Mouse (Mus musculus) G1E-ER4 (cell line): ENCODE measurements around the gene Mycbp2. TPM values are rescaled to one million over a fixed set of nuclear protein-coding genes. Genes with fewer than 3 reads are reported as not detected.

Experiments used
- GATA1 ChIP-seq: IDR thresholded peaks from one replicate; pipeline ENCODE4 v1.8.0; 2012; ENCODE audit warnings: low read length, inconsistent platforms
- polyA plus RNA-seq: library from polyadenylated mRNA; stranded (reverse); fragments of >175 nt; gene quantifications from 2 replicates; pipeline ENCODE4 v1.2.3, GENCODE M21; 2012

The Mycbp2 gene
- 7.0 and 14.0 TPM in 2 replicates for polyA plus RNA-seq

DNA sequence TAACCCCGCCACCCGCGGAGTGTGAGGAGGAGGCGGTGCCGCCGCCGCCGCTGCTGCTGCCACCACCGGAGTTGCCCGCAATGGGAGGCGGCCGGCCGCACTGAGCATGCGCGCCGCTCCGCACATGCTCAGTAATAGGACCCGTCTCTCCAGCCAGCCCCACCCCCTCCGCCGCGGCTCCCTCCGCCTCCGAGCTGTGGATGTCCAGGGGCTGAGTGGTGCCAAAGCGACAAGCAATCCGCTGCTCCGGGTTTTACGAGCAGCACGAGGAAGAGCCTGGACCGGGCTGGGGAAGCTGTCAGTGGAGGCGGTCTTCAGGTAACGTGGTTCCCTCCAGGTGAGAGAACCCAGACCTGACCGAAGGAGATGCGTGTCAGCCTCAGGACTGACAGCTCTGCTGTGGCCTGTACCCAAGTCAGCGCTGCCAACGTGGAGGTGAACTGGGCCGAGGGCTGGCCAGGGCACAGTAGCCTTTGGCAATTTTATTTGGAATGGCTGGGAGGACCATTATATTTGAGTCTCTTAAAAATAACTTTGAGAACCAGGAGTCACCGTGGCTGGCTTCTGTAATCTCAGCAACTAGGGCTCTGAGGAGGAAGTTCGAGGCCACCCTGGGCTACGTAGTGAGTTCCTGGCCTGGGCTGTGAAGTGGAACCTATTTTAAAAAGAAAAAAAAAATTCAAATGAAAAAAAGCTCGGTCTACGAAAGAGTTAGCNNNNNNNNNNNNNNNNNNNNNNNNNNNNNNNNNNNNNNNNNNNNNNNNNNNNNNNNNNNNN, at the start of gene Mycbp2:
TSS of gene Mycbp2 (minus strand) at position 86 of the 777 bp plus-strand sequence.
- TF ChIP-seq GATA1, result no peak

DNA sequence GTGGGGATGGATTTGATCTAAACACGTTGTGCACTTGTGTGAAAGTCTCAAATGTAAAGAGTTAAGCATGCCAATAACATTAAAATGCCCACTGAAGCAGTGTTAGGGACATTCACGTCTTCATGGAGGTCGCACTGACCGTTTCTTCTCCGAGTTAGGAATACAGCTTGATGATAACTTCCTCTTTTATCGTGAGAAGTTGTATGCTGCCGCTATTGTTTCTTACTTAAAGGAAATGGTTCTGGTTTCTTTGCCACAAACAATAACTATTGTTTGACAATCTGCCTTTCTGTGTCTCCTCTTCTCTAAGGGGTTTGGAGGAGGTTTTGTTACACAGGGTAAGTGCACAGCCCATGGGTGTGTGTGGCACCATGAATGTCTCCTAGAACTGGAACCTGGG, 45.8 kb upstream of the Mycbp2 start:
- no peak for TF ChIP-seq GATA1

DNA sequence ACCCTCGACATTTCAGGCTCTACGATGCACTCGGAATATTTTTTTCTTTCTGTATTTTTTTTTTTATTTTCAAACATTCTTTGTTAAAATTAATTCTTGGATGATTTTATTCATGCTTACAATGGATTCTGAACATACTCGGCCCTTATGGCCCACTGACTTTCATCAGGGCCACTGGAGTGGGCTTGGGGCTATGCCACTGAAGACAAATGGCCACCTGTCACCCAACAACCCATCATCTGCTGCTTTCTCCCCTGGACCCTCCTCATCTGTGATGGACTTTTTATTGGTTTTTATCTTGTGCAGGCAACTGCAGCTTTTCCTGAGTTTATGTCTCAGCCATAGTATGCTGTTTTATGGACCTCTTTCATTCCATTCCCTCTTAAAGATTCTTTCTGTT, 40.8 kb upstream of the Mycbp2 start:
- TF ChIP-seq GATA1, result no peak

DNA sequence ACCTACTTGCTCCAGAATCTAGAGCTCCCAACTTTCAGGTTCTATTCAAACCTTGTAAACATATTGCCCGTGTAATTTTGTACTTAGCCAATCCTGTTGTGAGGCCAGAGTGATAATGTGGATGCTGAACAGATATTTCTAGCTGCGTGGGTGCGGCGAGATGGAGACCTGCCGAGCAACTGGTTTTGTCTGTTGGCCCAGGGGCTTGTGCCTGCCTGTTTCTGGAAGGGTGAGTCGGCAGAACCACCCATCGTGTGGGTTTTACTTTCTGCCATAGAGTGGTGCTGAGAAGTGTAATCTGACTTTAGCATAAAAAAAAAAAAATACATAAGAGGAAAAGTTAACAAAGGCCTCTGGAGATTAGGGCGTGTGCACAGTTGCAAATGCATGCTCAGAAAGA, 40.3 kb upstream of the Mycbp2 start:
- no peak for TF ChIP-seq GATA1

DNA sequence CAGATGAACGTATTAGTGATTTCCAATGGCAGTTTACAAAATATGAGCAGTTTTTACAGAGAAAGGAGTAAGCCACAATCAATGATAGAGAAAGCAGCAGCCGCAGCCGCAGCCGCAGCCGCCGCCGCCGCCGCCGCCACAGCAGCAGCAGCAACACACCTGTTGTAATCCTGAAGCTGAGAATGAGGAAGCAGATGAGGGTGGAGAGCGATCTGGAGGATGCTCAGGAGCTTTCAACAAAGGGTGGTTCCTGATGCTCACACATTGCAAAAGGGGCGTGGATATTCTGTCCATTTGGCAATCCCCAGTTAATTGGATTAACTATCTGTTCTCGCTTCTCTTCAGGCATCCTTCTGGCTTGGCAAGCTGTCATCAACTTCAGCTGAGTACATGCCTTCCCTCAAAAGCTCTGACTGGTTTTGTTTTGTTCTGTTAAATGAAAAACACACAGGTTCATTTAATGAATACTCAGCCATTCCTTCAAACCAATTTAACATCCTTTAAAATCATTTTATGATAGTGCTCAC, 38.5 kb upstream of the Mycbp2 start:
- no peak for TF ChIP-seq GATA1

DNA sequence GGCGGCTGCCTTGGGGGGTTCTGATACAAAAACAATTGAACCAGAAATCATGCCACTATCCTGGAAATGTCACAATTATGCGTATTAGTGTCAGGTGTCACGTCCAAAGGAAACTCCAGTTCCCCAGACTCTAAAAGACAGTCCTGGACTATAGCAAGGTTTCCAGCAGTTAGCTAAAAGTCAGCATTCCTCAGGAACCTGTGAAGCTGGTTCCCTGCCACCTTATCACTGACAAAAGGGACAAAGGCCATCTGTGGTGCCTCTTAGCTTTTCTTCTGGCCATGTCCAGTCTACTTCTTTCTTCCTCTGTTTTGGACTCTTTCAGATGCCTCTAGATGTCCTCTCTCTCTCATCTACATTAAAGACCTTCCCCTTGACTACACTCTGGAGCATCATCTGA, 32.1 kb upstream of the Mycbp2 start:
- no peak for TF ChIP-seq GATA1

DNA sequence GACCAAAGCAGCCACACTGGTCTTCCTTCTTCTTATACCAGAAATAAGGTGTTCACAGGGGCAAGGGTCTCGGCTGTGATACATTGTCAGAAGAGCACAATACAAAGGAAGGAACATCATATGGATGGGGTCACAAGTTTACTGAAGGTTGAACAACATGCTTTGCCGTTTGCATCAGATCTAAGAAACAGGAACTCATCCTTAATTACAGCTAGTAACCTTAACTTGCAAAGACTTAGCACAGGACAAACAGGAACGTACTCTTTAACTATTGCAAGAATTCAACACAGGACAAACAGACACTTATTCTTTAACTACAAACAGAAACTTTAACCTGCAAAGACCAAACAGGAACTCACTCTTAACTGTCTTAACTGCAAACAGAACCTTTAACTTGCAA, 30.2 kb upstream of the Mycbp2 start:
- TF ChIP-seq GATA1, result no peak

DNA sequence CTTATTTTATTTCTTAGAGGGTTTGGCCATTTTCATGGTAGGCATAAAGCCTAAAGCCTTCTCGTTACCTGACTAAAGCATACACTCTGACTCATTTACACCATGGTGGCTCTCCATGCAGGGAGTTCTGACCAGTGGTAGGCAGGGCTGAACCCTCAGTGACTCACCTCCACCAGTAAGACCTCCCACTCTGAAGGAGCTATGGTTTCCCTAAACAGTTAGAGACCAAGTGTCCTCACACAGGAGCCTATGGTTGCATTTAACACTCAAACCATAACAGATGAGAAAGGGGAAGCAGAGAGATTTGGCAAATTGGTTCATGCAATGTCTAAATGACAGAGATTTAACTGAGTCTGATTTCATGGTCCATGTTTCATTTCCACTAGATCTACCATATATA, 28.9 kb upstream of the Mycbp2 start:
- no peak for TF ChIP-seq GATA1

DNA sequence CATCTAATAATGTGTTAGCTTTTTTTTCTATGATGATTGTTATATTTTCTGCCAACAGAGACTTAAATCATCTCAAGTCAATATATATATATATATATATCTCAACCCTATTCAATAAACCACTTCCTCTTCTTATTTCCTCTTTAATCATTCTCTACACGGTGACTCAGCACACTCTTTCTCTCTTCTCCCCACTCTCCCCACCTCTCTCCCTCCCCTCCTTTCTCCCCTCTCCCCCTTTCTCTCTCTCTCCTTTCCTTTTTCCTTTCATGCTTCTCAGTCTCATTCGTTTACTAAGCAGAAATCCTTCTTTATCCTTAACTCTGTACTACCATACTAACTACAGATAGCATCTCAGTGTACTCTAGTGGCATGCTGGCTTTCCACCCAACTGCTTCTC, 16.6 kb upstream of the Mycbp2 start:
- TF ChIP-seq GATA1, result no peak

DNA sequence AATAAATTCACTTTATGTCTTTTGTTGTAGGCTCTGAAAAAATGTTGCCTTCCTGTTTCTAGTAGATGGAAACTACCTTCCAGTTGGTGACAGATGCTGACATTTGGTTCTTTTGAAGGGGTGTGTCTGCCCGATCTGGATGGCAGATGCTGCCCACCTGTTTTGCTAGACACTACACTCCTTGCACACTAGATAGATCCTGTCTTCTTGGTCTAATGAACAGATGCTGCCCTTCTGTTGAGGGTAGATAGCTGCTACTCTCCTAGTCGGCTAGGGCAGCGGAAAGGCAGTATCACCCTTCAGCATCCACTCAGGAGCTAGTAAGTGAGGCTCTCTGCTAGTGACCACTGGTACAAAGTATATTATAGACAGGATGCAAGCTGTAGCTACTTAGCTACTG, 9.5 kb upstream of the Mycbp2 start:
- TF ChIP-seq GATA1, result no peak

DNA sequence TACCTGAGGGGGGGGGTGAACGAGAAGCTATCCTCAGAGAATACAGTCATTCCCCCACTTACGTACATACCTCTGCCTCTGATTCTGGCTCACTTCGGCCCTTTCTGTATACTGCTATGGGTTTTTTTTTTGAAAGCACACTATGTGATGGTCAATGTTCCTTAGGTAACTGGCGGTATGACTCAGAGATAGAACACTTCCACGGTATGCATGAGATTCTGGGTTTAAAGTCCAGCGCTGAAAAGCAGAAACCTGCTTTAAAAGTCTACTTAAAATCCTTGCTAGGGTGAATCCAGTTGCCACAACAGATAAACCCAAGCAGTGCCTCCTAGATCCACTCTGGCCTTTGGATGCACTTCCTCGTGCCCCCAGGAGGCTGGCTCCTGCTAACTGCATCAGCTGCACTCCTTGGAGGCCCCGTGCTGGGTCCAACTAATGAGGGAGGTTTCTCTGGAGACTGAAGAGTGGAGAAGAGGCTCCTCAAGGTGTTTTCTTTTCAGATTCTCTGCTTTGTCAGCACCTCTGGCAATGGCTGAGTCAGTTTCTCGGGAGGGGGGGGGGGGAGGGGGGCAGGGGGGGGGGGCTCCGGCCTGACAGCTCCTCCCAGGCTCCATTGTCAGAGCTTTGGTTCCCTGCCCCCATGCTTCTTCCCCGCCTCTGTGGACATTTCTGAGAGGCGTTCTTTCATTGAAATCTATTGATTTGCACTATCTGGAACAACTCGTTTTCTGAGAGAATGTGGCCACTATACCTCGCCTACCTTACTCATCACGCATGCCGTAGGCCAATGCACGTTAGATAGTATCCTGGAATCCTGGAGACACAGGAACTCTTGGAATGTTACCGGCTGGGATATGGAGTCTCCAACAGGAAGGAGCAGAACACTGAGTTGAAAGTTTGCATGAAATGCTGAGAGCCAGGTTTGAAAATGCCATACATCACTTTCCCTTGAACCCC, 8.1 kb upstream of the Mycbp2 start:
- no peak for TF ChIP-seq GATA1

DNA sequence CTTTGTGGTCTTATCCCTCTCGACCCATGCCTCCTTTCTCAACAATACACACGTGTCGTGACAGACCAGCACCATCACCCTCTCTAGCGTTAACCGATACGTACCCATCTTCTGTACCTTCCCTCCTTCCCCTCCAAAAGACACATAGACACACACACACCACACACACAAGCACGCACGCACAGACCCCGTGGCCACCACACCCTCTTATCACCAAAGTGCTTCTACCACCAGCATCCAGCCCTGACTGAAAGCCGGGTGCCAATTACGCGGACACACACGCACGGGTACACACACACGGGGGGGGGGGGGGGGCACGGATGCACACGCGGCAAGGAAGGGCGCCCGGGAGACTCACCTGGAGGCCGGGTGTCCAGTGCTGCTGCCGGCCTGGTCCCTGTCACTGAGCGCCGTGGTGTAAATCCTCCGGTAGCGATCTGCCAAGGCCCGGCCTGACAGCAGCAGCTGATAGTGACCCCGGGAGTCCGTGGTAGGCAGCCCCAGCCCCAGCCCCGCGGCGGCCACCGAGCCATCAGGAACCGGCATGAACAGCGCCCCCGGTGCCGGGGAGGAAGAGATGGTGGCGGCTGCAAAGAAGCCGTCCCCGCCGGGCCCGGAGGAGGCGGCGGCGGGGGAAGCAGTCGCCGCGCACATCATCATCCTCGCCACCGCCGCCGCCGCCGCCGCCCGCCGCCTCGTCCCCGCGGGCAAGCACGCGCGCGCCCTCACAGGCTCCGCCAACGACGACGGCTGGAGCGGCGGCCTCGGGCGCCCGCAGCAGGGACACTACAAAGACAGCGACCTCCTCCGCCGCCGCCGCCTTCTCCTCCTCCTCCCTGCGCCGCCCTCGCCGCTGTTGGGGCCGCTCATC, 521 bp downstream of the Mycbp2 start:
- no peak for TF ChIP-seq GATA1

DNA sequence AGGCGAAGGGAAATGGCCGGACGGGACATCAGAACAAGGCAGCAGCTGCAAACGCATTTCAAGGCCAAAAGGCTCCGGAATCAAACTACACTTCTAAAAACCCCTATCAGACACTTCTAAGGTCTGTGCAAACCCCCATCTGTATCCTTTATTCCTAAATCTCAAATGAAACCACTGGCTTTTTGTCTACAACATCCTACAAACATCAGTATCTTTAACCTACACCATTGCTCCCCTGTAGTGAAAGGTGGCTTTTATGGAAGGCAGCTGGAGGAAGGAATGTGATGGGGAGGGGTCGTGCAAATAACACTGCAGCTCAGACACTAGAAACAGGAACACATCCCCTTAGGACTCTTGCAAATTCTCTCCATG, 1.1 kb downstream of the Mycbp2 start:
- no peak for TF ChIP-seq GATA1

DNA sequence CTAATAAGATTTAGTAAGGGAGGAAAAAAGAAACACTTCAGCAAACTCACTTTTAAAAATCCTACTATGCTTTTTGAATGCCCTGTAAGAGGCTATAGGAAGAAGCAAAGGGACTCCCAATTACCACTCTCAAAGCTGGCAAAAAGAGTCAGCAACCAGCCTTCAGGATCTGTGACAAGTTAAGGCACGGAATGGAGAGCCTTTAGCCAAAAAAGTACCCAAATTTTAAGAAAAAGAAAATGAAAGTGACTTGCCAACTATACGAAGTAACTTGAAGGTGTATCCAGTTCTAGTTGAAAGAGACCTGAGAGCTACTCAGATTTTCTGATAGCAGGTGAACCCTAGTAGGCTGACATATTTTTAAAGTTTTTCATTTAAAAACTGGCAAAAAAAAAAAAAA, 1.6 kb downstream of the Mycbp2 start:
- TF ChIP-seq GATA1, result no peak

DNA sequence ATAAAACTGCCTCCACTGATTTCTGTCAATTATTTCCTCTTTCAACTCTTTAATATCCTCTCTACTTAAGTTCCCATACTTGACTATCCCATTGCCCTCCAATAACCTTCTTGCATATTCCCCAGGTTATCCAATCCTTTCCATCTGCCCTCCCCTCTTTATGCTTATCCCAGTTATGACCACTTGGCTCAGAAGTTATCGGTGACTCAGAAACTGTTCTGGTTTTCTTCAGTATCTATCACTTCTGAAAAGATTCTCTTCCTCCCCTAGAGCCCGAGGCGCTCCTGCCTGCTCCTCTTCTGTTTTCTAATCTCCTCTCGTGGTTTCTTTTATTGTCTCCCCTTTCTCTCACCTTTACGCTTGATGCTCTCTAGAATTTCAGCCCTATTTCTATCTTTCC, 2.8 kb downstream of the Mycbp2 start:
- no peak for TF ChIP-seq GATA1
